Mouse (Mus musculus) B cell, adult 2 months (primary cell): Measurements from ENCODE around the gene Slc10a7.
"Not testable (repeated sequence)": the region's sequence is repeated elsewhere in the genome, so short reads cannot be mapped to it uniquely, and the experiment has no call there.

Source experiments
- DNase-seq, 2 experiments: peaks; one replicate each; pipeline ENCODE4 v3.0.0; 2022

Gene Slc10a7

DNA sequence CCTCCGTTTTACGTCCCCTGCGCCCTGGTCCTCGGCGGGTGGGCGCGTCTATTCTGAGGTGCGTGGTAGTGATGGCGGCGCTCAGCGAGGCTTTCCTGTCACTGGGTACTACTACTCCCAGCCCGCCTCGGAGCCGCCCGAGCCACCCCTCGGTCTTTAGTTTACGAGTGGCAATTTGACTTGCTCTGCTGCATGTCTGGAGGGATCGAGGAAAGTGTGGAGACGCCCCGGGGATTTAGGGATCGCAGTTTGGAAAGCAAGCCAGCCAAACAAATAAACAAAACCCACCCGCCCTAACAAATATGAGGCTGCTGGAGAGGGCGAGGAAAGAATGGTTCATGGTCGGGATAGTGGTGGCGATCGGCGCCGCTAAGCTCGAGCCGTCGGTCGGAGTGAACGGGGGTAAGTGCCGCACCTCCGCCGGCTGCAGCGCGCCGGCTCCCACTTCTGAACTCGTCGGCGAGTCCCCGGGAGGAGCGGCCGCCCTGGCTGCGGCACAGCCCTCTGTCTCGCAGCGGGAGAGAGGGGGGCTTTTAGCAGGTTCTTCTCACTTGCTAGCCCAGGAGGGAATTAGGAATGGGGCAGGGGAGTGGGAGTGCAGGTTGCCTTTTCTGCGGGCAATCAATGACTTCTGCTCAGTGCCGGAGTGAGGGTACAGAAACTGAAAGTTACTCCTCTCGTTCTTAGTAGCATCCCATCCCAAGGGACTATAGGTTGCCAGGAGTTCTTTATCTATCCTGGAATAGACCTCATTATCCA, at the start of gene Slc10a7:
TSS of gene Slc10a7 (plus strand) at position 74 of the 759 bp plus-strand sequence.
- peak; percentile 87 for DNase-seq

DNA sequence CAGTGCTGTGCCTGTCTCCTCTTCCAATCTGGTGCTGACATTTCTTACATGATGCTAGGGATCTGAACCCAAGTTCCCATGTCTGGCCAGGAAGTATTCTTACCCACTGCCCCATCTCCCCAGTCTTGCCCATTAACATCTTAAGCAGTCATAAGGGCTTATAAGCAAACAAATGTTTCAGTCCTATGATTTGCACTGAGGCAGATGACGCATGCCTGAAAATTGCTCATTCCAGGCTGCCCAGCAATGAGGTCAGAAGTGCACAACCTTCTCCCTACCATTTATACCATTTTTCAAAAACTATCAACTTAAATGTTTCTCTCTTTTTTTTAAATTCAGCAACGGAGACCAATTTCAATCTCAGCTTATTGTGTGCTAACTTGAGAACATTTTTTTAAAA, 45.2 kb upstream of the Slc10a7 start:
- no peak for DNase-seq

DNA sequence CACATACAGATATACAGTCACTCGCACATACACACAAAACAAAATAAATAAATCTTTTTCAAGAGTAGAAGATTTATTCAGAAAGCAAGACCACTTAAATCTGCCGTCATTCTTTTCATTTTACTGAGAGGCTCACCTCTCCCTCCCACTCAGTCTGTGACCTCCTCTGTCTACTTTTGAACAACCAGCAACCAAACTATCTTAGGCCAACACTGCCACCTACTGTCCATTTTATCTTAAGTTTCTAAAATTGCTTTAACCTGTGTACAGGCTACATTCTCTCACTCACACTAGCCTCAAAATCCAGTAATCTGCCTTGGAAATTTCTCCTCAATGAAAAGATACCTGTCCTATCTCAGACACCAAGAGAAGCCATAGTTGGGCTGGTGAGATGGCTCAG, 41.3 kb upstream of the Slc10a7 start:
- no peak for DNase-seq

- no peak for DNase-seq
Observed at GRCm38 (mm10) chr8:78477051-78477829, 31.9 kb upstream of the Slc10a7 start.

- DNase-seq = no peak
Observed at GRCm38 (mm10) chr8:78489733-78490132, 19.4 kb upstream of the Slc10a7 start.

- no peak for DNase-seq
Observed at GRCm38 (mm10) chr8:78493031-78493430, 16.1 kb upstream of the Slc10a7 start.

DNA sequence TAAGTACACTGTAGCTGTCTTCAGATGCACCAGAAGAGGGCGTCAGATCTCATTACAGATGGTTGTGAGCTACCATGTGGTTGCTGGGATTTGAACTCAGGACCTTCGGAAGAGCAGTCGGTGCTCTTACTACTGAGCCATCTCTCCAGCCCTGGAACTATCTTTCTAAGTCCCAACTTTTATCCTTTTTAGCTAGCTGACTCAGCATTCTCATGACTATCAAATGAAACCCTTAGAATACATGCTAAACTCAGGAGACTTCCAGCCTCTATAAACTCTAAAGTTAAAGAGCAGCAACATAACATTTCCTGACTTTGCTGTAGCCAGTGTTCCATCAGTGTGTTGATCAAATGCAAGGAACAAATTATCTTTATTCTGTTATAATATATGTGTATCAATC, 12.9 kb upstream of the Slc10a7 start:
- DNase-seq = not testable (repeated sequence)

GRCm38 (mm10) chr8:78502706-78503105, 6.4 kb upstream of the Slc10a7 start:
- no peak for DNase-seq

DNA sequence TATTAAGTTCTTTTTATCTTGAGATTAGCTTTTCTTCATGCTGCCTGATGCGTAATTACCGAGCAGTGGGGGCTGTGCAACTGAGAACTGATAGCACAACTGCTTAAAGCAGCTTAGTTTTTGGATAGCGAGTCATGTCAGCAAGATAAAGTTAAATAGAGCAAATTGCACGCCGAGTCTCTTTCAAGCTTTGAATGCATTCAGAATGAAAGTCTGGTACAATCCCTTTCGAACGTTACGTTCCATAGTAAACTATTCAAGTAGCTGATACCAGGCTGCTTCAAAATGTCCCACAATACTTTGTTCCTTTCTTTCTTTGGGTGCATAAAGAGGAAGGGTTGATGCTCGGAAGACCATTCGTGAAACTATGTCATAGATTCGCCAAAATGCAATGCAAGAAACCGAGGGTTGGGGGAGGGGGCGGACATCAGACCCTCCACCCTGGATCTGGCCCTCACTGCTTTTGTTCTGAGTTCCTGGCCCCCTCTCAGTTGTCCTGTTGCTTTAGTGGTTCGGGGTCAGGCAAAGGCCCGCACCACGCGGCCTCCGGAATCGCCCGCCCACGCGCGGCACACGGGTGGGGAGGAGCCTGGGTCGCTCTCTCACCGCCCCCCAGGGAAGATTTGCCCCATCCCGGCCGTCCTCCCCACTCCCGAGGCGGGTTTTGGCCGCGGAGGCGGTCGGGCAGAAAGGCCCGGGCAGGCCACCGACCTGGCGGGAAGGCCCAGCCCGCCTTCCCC, 997 bp upstream of the Slc10a7 start:
- peak; percentile 68 to 78 for DNase-seq

GRCm38 (mm10) chr8:78508719-78509272, 350 bp upstream of the Slc10a7 start, which contains the start of gene Rbmxl1:
Gene Rbmxl1, minus strand, starts transcription at chr8:78508898.
- DNase-seq = peak; percentile 92 to 93

DNA sequence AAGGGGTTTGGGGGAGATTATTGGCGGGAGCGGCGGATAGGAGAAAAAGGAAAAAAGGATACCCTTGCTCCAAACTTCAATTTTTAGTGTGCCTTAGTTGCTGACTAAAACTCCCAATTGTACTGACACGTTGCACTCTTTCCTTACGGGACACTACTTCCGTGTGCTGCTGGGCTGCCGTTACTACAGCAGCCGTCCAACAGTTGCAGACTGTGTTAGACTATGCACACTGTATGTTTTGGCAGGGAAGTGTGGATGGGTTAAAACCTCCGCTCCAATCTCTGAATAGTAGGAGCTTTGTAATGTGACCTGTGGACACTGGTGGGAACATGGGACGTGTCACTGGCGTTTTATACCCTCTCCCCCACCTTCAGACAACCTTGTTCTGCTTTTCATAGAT, 948 bp downstream of the Slc10a7 start:
- peak; percentile 21 to 29 for DNase-seq

- DNase-seq = no peak
Observed at GRCm38 (mm10) chr8:78510926-78511325, 1.8 kb downstream of the Slc10a7 start.

DNA sequence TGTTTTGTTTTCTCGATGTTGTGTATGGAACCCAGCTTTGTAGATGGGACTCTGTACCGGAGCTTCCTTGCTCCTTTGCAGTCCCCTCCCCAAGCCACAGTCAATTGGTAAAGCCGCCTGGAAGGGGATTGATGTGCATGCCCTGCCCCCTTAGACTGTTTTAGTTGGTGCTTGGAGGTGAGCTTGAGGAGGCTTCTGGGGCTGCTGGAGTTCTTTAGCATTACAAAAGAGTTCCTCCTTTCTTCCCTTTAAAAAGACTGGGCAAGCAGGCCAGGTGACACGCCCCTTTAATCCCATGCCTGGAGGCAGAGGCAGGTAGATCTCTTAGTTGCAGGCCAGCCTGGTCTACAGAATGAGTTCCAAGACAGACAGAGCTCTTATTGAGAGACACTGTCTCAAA, 4.0 kb downstream of the Slc10a7 start:
- no peak for DNase-seq

DNA sequence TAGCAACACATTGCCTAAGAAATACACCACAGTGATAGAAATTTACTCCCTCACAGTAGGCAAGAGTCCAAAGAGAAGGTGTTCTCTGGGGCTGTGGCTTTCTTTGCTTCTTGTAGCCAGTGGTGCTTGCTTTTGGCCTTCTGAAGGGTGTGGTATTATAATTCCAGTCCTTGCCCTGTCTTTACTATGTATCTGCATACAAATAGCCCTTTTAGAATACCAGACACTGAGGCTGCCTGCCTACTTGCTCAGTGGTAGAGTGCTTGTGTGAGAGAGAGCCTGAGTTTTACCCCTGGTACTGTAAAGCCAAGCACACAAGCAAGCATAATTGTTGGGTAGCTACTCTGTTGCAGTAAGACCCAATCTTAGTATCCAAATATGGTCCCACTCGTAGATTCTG, 5.6 kb downstream of the Slc10a7 start:
- no peak for DNase-seq

DNA sequence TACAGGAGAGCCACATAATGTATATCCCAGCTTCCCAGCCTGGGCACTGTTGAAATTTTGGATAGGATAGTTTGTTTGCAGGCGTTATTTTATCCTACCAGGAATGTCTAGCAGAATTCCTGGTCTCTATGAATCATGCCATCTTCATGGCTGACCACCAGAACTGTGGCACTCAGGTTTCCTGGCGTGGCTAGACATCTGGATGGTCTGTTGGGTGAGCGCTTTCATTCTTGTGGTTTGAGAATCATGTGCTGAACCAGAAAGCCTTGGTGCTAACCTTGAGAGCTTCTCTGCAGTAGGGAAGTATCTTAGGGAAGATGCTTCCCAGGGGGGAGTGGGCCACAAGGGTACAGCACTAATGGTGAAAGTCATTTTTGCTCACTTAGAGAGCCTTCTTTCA, 6.0 kb downstream of the Slc10a7 start:
- DNase-seq = no peak

DNA sequence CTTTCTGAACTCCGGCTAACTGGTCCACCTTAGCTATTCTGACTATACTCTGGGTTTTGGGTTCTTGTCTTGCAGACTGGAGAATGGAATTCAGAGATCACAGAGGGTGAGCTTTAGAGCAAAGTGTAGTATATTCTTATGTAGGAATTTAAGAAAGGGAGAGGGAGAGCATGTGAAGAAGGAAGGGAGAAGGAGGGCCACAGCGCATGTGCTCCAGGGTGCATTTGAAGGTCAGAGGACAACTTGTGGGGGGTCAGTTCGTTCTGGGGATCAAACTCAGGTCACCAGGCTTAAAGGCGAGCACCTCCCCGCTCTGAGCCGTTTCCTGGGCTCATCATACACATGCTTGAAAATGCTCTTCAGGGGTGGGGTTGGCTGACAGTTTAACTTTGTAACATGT, 24.8 kb downstream of the Slc10a7 start:
- DNase-seq = no peak

DNA sequence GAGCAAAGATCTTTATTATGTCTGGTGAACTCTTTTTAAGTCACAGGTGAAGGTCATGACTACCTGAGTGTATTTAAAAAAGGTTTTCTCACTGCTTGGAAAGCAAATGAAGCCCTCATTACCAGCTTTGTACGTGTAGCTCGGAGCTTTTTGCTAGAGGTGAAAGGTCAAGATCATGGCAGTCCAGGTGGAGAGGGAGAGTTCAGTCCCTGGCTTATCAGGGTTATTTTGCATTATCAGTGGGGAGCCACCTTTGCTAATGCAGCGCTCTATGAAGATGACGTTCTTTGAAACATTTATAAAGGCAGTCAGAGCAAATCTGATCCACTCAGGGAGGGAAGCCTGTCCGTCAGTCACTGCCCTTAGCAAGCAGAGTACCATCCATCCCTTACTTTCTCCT, 27.6 kb downstream of the Slc10a7 start:
- no peak for DNase-seq

GRCm38 (mm10) chr8:78537795-78538194, 28.6 kb downstream of the Slc10a7 start:
- no peak for DNase-seq

DNA sequence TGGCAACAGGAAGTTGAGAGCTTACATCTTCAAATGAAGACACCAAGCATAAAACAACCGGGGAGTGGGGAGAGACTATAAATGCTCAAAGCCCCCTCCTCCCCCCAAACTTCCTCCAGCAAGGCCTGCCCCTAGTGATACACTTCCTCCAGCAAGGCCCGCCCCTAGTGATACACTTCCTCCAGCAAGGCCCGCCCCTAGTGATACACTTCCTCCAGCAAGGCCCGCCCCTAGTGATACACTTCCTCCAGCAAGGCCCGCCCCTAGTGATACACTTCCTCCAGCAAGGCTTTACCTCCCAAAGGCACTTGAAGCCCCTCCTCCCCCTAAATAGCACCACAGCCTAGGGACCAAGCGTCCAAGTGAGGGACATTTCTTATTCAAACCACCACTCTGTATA, 33.5 kb downstream of the Slc10a7 start:
- DNase-seq = peak; percentile 21 to 32

DNA sequence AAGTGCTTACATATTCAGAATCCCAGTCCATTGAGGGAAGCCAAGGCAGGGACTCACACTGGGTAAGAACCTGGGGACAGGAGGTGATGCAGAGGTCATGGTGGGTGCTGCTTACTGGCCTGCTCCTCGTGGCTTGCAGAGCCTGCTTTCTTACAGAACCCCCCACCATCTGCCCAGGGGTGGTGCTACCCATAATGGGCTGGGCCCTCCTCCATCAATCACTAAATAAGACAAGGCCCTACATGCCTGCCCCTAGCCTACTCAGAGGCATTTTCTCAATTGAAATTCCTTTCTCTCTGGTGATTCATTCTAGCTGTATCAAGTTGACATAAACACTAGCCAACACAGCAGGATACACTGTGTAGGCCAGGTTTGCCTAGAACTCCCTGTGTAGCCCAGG, 34.5 kb downstream of the Slc10a7 start:
- DNase-seq = no peak

DNA sequence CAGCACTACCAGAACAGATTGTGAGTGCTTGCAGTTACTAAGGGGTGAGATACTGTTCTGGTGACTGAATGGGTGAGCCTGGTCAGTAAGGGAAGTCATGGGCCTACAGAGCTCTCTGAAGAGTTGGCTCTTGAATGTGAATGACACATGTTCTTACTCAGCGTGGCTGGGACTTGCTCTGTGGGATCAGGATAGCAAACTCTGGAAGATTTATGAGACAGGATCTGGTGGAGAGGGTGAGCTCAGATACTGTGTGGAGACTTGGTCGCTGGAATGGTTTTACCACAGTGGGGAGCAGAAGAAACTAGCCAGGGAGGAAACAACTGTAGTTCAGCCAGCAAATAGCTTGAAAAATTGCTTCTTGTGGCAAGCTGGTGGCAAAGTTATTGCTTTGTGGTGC, 35.4 kb downstream of the Slc10a7 start:
- no peak for DNase-seq

DNA sequence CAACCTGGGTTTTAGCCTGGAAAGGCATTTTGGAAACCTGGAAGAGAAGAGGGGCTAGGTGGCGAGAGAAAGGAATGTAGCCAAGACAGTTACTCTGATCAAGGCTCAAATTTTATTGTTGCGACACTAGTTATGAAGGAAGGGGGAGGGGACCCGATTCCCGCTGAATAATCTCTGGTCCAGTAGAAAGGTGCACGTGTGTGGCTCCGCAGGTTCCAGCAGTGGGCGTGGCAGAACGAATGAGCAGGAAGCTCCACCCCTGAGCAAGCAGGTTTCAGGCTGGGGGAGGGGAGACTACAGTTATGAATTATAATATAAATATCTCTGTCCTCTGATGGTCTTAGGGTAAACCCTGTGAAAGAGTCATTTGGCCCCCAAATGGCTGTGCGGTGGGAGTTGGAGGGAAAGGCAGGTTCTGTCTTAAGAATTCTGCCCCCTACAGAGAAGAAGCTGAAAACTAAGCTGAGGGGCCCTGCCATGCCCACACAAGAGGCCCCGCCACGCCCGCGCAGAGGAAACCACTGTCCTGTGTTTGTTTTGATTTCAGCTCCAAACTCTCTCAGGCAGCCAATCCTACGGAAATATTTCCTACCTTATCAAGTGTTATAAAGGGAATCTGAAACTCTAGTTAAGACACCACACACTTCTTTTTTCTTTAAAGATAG, 36.1 kb downstream of the Slc10a7 start:
- not testable (repeated sequence) for DNase-seq
